Mouse (Mus musculus) bone marrow macrophage, adult 2 months (primary cell): ENCODE data around the gene Rgr.

Source experiments
- CTCF ChIP-seq: IDR thresholded peaks from 2 replicates; pipeline ENCODE4 v1.5.1; 2012; ENCODE audit warnings: low read depth, mild to moderate bottlenecking, low read length, moderate library complexity
- POLR2A ChIP-seq: IDR thresholded peaks from 2 replicates; pipeline ENCODE4 v1.6.1; 2012; ENCODE audit warnings: mild to moderate bottlenecking, low read depth, low read length, borderline replicate concordance

DNA sequence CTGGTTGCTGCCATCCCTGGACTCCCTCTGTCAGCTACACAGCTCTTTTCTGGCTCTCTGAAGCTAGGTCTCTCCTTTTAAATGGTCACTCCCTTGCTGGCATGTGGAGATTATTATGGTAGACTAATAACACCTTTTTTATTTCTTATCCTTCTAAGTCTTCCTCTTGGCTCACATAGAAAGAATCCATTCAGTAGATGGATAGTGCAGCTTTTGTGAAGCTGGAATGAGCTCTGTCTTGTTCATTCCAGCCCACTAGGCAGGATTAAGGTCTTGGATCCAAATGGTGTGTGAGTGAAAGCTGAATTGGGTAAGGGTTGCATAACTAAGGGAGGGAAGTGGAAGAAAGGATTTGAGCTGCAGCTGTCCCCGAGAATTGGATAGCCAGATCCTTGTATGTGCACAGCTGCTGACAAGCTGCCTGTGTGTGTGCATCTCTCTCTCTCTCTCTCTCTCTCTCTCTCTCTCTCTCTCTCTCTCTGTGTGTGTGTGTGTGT, at the start of gene Rgr:
- TF ChIP-seq CTCF (no peak), POLR2A (no peak)
